ENCODE assay signal across 9 mouse cellular contexts in genomic region chr6:88821901-88822300, GRCm38 (mm10). TPM values are rescaled to one million over a fixed set of nuclear protein-coding genes. Genes with fewer than 3 reads are reported as not detected.
DNase-seq lines count a peak whose midpoint lies in the region; ATAC-seq and TF ChIP-seq lines count a peak whose summit lies in the region.
"Had no signal": no experiment of that assay in that cellular context is flagged by ENCODE, and none has a peak within 500 bp of the region (broad histone marks: within the 10 kb centered on the region; RNA-seq: fewer than 3 reads in every experiment).

No protein-coding gene starts in this region.

- no peaks in the 10 kb centered on the region for H3K36me3 ChIP-seq in thymus, adult 2 months (ENCODE audit: control insufficient read depth, insufficient read depth, low read length)
- H3K36me3 ChIP-seq: neural tube, embryonic 13.5 days had no signal

- H3K4me3 ChIP-seq in thymus, adult 2 months (ENCODE audit: control insufficient read depth, insufficient read depth, low read length): no peak overlapping the region
- H3K4me3 ChIP-seq: neural tube, embryonic 13.5 days had no signal

- peak; percentile 42 for ATAC-seq in frontal cortex, adult (ENCODE audit: low TSS enrichment)

- H3K27me3 ChIP-seq in thymus, adult 2 months (ENCODE audit: control insufficient read depth, insufficient read depth, low read length): no peaks in the 10 kb centered on the region
- H3K27me3 ChIP-seq: neural tube, embryonic 13.5 days had no signal

- peaks cover 12% of the 10 kb centered on the region for H3K4me1 ChIP-seq in thymus, adult 2 months (replicated peaks; ENCODE audit: control insufficient read depth, insufficient read depth, low read length)

- DNase-seq in frontal cortex, postnatal 36 days (ENCODE audit: low spot score in 2 of 2): no peak
- peak; percentile 61 to 67 for DNase-seq in right cerebral cortex, postnatal 10 days (ENCODE audit: low spot score in 2 of 2)
- DNase-seq in right cerebral cortex, postnatal 14 days: no peak
- DNase-seq in heart, adult 8-10 months (ENCODE audit: low spot score): peak; percentile 77
- peak; percentile 74 to 92 for DNase-seq in lung, postnatal 4 days
- DNase-seq in kidney, adult 8-10 months: no peak
- DNase-seq in thymus, adult 2 months: no peak

- TF ChIP-seq POLR2A in thymus, adult 2 months (IDR thresholded peaks at IDR 0.05; ENCODE audit: control insufficient read depth, extremely low read depth, insufficient read depth, low read length, poor library complexity): no peak

- 95% methylated on average over 11 of the region's 11 CpGs for WGBS in thymus, adult 2 months

- H3K27ac ChIP-seq in thymus, adult 2 months (ENCODE audit: control insufficient read depth, insufficient read depth, low read length): no peak overlapping the region
- H3K27ac ChIP-seq: neural tube, embryonic 13.5 days had no signal

- no peak for TF ChIP-seq CTCF in thymus, adult 2 months (IDR thresholded peaks at IDR 0.05; ENCODE audit: borderline replicate concordance, control insufficient read depth, extremely low read depth, insufficient read depth, low read length, poor library complexity)

RNA-seq across cellular contexts. Expression of gene Abtb1, which starts 19.9 kb away (rescaled TPM):
- total RNA-seq in heart, adult 8-10 months (2022): 10 to 100 TPM; 18.8 to 27.6 (median 23.8) TPM
- 204 and 239 TPM in 2 replicates for polyA plus RNA-seq in thymus, adult 2 months (2012; rRNA removed)

RNA-seq across cellular contexts. Expression of gene Podxl2, which starts 52.9 kb away (rescaled TPM):
- total RNA-seq in heart, adult 8-10 months (2022): 10 to 100 TPM; 13.7 to 14.8 (median 14.2) TPM
- 95.8 and 100.0 TPM in 2 replicates for polyA plus RNA-seq in thymus, adult 2 months (2012; rRNA removed)

Comparison
In these comparisons a context has a peak if more than half of its experiments do, and no peak if none do; other contexts are left out.
1. DNase-seq: peak in right cerebral cortex, postnatal 10 days (2 of 2), heart, adult 8-10 months (single experiment) and lung, postnatal 4 days (2 of 2); none in frontal cortex, postnatal 36 days (0 of 2), right cerebral cortex, postnatal 14 days (single experiment), kidney, adult 8-10 months (0 of 2) and thymus, adult 2 months (single experiment).